Mouse (Mus musculus): ENCODE data around the gene Ablim1.

DNA sequence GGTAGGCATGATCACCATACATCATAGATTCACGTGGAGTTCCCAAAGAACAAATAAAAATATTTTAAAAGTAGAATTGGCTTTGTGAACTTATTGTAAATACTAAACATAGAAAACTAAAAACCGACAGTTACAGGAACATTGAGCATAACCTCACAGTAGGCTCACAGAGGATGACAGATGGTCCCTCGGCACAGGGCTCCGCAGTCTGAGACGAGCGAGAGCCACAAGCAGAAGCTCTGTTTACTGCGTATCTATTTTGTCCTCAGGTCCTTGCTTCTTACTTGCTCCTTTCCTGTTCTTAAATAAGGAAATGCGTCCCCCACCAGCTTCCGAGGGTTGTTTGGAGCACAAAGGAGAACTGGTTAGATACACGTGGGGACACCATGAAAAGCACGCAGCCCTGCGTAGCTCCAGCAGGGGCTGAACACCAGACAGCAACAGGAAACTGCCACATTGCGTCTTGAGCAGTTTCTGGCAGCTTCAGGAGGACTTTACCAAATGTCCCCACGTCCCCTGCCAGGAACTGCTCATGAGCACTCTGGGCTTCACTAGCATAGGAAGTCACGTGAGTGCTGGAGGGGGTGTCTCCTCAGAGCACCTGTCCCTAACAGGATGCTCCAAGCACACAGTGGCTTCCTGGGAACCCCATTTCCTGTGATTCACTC, 103.1 kb downstream of the Ablim1 start:
- no peak for TF ChIP-seq EP300 (IDR thresholded peaks at IDR 0.05; ENCODE audit: insufficient read depth, low read depth, low read length)
- no peak for TF ChIP-seq POLR2A (IDR thresholded peaks at IDR 0.05; ENCODE audit: insufficient read depth, low read length)
